Mouse (Mus musculus) brown adipose tissue, adult 24 weeks (tissue): ENCODE measurements at regions not wholly inside any gene's neighbourhood (a gene's known extent, or its start where the extent isn't known, plus 50 kb on each side); places are given as distances from the start of the nearest gene placed in this dataset.

Experiments used
- H3K27ac ChIP-seq: fragments of 200-500 bp; replicated peaks from 2 replicates; pipeline ENCODE4 v1.5.1; 2012; ENCODE audit warnings: low read depth, mild to moderate bottlenecking, low read length
- H3K4me1 ChIP-seq: fragments of 200-500 bp; 2 replicates; pipeline ENCODE4 v1.6.1; 2012; ENCODE audit warnings: low read length, mixed read lengths; ENCODE audit not compliant: control insufficient read depth, insufficient read depth, insufficient read length
- H3K4me3 ChIP-seq: fragments of 200-500 bp; 2 replicates; pipeline ENCODE4 v1.5.1; 2012; ENCODE audit warnings: low read depth, mild to moderate bottlenecking, low read length, moderate library complexity; ENCODE audit not compliant: insufficient read depth

DNA sequence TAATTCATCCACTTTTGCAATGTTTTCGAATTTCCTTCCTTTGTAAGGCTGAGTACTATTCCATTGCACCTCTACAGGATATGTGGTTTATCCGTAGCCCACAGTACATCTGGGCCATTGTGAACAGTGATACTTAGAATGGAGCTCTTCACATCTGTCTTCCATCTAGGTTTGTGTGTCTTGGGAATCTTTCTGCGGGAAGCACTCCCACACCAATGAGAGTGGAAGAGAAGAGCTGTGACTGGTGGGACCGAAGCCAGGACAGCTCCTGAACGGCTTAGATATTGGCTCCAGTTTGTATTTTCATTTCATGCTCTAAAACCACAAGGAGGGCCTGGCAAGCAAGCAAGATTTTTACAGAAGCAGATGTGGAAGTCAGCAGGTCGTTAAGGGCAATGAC is 323.1 kb downstream of the 3100002H09Rik start:
- Histone ChIP-seq H3K4me3 (no peak overlapping the region), H3K27ac (no peak overlapping the region), H3K4me1 (no peaks in the 10 kb centered on the region)

DNA sequence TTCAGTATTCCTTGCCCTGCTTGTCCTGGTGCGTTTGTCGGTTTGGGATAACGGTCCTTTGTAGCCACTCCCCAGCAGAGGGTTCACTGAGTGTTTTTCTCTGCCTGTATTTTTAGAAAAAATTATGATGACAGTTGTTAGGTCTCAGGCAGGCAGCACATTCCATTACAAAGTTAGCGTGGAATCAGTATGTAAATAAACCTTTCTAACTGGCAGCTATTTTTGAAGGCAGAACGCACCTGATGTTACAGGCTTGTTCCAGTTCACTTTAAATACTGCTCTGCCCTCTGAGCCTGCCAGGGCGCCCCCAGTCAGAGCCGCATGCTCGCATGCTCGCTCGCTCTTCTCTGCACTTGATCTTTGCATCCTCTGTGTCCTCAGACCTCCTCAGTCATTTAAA is 331.9 kb downstream of the 3100002H09Rik start:
- Histone ChIP-seq H3K27ac (no peak overlapping the region), H3K4me3 (no peak overlapping the region), H3K4me1 (no peaks in the 10 kb centered on the region)

DNA sequence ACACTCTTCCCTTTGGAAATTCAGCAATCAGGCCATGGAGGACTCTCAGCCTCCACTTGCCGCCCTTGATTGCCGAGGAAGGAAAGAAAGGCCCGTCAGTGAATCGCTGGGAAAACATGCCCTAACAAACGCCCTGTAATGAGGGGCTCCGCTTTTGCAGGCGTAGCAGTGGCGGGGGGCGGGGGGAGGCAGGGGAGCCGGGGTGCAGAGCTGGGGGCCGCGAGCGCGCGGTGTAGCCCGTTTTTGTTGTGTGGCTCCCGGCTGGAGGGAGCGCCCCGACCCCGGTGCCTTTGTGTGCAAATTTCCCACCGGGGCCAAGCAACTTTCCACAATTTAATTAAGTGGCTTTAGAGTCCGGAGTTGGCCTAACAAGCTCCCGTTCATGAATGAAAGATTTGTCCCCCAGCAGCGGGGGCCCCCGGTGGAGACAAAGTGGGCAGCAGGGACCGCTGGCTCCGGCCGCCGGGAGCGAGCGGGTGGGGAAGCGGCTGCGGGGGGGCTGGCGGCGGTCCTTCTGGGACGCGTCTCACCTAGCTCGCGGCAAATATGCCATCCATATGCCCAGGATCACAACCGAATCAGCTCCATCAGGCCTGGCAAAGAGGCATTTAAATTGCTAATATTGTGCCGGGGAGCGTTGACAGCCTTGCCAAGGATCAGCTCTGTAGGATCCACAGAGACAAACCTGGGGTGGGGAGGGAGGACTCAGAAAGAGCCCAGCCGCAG is 333.0 kb downstream of the 3100002H09Rik start:
- H3K27ac ChIP-seq = no peak overlapping the region
- H3K4me3 ChIP-seq = no peak overlapping the region
- no peaks in the 10 kb centered on the region for H3K4me1 ChIP-seq

DNA sequence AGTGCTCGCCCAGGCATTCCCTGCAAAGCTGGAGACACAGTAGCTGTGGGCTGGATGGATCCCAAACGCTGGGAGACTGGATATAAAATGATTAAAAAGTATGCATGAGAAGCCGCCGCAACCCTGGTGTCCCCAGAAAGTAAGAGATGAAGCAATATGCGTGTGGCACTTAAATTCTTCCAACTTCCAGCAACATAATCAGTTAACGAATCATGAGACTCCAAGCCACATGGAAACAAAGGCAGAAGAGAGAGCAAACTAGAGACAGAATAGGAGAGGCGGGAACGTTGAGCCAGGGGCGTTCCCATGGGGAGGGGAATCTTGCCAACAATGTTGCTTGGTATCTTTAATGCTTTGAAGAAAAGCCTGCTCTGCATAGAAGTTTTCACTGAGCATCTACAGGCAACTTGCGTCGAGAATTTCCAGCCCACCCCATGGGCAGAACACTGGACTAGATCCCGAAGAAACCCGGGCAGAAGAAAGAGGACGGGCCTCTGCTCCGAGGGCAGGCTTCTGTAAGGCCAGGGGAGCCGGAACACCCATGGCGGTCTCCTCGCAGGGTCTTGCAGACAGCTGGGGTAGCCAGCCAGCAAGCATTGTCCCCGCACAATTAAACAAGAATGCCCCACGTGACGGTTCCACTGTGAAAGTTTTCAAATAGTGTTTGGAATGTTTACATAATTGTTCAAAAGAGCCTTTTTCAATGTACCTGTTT is 333.7 kb downstream of the 3100002H09Rik start:
- H3K27ac ChIP-seq = no peak overlapping the region
- H3K4me1 ChIP-seq = no peaks in the 10 kb centered on the region
- H3K4me3 ChIP-seq = no peak overlapping the region

DNA sequence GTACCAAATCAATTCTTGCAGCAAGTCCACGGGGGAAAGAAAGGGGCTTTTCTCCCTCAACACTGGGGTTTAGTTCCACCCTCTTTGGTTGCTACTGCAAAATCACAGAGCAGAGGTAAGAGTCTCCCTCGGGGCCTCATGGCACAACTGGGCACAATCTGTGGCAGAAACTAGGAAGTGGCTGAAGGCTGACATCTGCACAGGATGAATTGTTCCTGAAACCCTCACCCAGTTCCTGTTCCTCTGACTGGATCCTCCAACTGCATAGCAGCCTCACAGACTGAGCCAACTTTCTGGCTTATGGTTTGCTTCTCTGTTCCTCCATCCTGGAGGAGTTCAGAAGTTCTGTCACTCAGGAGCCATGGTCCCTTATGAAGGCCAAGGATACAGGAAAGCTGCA is 338.6 kb downstream of the 3100002H09Rik start:
- H3K4me3 ChIP-seq = no peak overlapping the region
- H3K4me1 ChIP-seq = no peaks in the 10 kb centered on the region
- no peak overlapping the region for H3K27ac ChIP-seq

DNA sequence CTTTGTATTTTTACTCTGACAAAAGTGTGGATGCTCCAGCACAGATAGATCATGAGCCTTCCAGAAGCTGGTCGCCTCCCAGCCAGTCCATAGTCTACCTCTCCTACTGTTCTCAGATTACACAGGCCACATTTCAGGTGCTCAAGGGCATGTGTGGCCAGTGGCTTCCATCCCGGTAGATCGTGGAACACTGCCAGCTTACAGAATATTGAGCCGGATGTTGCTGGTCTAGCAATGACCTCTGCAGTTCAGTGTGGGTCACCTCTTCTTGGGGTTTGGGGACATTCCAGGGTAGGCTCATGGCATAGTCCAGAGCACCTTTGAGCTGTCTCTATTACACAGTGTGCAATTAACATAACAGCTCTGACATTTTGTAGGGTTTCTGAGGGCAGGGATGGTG is 342.2 kb downstream of the 3100002H09Rik start:
- Histone ChIP-seq H3K4me3 (no peak overlapping the region), H3K4me1 (no peaks in the 10 kb centered on the region), H3K27ac (no peak overlapping the region)

DNA sequence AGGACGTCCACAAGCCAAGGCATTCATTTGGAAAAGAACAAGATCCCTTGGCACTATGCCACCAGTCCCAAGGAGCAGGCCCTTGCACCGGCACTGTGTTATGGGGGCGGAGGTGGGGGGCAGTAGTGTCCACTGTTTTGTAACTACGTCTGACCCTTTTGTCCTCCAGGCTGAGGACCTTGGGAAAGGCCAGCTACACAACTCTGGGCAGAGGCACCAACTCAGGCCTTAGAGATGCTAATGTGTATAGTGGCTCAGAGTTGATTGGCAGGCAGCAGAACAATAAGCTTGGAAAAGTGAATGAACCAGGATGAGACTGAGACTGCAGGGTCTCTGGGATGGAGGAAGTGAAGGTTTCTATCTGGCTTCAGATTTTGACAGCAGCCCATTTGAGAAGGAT is 344.0 kb downstream of the 3100002H09Rik start:
- Histone ChIP-seq H3K27ac (no peak overlapping the region), H3K4me3 (no peak overlapping the region), H3K4me1 (no peaks in the 10 kb centered on the region)

DNA sequence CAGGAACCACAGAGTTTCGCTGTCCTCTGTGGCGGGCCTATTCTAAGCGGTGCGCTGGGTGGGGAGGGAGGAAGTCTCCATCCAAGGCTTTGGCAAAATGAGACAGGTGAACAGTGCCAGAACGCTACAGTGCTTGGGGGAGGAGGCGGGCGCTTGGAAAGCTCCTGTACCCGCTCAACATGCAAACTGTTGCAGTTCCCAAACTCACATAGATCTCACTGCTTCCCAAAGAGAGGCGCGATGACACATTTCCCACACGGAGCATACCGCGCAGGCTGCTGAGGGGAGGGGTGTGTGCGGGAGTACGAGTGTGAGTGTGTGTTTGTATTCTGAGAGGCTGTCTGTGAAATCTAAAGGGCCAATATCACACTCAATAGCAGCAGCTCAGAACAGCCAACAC is 345.1 kb downstream of the 3100002H09Rik start:
- Histone ChIP-seq H3K4me3 (no peak overlapping the region), H3K27ac (no peak overlapping the region), H3K4me1 (no peaks in the 10 kb centered on the region)

DNA sequence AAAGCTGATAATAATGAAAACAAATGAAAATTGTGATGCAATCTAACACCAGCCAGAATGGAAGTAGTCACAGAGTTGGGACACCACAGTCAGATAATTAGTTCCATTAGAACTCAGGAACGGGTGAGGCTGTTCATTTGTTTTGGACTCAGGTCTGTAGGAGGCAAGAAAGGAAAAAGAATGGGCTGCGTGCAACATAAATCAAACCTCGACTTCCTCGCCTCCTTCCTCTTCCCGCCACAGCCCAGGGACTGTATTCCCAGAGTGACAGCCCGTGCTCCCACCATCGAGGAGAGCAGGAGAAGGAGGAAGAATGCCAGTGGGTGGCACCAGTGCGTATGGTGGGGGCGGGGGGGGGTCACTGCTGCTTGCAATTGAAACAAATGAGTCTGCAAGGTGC is 339.2 kb upstream of the 4930535I16Rik start:
- Histone ChIP-seq H3K27ac (no peak overlapping the region), H3K4me1 (no peaks in the 10 kb centered on the region), H3K4me3 (no peak overlapping the region)

DNA sequence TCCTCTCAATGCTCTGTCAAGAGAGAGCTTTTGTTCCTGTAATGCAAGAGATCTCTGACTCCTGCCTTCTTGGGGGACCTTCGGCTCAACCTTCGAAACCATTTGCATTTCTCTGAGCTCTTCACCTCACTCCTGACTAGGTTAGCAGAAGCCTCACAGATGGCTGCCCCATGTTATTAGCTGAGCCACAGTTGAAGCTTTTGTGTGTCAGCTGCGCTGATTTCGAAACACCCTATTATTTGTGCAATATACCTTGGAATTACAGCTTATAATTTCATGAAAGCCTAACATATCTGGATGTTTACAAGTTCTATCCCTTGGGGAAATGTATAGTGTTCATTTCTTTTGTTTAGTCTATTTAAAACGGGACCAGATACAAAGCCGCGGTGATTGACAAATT is 338.7 kb upstream of the 4930535I16Rik start:
- Histone ChIP-seq H3K4me1 (no peaks in the 10 kb centered on the region), H3K4me3 (no peak overlapping the region), H3K27ac (no peak overlapping the region)

DNA sequence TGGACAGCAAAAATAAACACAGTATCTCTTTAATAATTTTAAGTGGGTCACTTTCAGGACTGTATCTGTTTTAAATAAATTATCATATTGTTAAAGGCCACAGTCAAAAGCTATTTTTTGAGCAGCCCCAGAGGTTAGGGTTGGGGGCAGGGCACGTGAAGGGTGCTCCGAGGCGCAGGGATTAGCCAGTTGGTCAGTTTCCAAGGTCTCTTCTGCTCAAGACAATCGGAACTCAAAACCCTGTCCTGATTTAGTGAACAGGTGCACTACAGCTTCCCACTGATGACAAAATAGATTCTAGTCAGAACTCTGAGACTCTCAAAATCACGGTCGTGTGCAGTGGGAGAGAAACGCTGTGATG is 337.3 kb upstream of the 4930535I16Rik start:
- no peaks in the 10 kb centered on the region for H3K4me1 ChIP-seq
- H3K27ac ChIP-seq = no peak overlapping the region
- H3K4me3 ChIP-seq = no peak overlapping the region

DNA sequence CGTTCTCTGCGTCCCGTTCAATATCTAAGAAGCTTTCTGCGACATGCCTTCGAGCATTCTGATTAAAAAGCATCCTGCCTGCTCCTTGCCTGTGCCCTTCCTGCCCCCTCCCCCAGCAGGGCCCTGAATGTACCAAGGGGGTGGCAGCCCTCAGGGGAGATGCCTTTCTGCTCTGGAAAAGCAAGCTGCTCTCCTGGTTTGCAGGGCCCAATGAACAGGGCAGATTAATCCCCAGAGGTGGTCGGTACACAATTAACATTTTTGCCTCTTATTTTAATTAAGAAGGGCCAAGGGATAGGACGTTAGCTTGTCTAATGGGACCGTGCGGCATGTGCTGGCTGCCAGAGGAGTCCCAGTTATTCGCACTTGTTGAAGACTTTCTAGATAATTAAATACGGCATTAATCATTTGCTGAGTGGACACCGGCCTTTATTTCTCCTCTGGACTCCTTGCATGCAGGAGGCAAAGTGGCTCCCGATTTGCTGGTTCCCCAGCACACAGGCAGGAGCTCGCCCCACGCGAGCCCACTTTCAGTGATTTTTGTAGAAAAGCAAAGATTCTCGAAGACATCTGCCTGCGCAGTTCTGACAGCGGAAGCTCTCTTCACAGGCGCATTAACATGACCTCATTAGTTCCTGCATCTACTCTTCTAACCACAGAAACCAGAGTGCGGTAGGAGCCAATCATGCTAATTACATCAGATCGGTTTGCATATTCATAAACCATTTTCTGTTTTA is 336.8 kb upstream of the 4930535I16Rik start:
- Histone ChIP-seq H3K4me1 (no peaks in the 10 kb centered on the region), H3K27ac (no peak overlapping the region), H3K4me3 (no peak overlapping the region)

DNA sequence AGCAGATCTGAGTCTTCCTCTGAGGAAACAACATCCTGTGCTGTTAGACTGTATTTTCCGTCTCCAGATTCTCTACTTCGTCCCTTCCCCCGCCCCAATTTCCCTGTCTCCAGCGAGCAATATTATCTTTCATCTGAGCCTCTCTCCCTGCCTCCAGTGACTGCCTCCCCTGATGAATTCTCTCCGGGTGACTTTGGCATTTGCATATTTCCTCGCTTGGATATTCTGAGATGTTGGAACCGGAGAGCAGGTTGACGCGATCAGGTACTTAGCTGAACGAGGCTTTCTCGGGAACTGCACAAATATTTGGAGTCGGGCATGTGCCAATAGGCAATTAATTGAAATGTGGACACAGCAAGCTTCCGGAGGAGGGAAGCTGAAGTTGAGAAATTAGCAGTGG is 323.8 kb upstream of the 4930535I16Rik start:
- H3K27ac ChIP-seq = no peak overlapping the region
- no peaks in the 10 kb centered on the region for H3K4me1 ChIP-seq
- no peak overlapping the region for H3K4me3 ChIP-seq

DNA sequence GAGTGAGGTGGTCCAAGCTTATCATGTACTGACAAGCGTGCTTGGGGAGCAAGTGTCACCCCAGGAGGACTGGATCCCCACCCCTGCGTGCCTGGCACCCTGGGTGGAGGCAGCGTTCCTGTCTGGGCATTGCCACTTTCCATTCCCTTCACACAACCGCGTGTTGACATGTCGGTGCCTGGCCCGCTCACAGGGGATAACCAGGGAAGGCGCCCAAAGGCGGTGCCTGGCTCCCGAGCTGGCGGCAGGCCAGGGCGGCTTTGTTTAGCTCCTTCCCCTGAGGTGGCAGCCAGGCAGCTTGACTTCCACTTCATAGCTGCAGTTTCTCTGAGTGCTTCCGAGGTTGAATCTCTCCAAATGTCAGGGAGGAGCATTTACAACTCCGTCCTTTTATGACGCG is 318.7 kb upstream of the 4930535I16Rik start:
- H3K4me1 ChIP-seq = no peaks in the 10 kb centered on the region
- no peak overlapping the region for H3K27ac ChIP-seq
- no peak overlapping the region for H3K4me3 ChIP-seq

DNA sequence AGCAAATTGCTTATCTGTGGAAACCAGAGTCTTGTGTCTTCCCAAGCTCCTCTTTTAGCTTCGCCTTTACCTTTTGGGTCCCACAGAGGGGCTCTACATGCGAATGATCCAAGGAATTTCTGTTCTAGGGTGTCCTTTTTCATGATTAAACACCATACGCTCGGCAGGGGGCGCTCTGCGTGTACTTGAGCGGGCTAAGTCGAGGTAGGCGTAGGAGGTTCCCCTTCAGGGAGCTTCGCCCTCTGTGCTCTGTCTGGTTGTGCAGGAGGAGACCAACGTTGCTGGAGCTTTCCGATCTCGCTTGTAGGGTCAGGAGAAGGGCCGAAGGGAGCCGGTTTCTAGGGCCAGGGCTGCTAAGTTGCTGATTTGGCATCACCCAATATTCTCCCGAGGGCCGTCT is 310.7 kb upstream of the 4930535I16Rik start:
- Histone ChIP-seq H3K4me1 (no peaks in the 10 kb centered on the region), H3K4me3 (no peak overlapping the region), H3K27ac (no peak overlapping the region)
